Mouse (Mus musculus) liver, postnatal 0 days (tissue): ENCODE results near the gene Borcs7. TPM values are rescaled to one million over a fixed set of nuclear protein-coding genes. Genes with fewer than 3 reads are reported as not detected.
A peak's percentile ranks its signal among the peaks of the same experiment; 100 is the strongest.

ENCODE experiments used
- ATAC-seq: fragments of 200-750 bp; cut with Nextera tagmentation; 2 replicates; pipeline ENCODE4 v1.8.0; 2017; ENCODE audit warnings: mild to moderate bottlenecking, moderate library complexity
- DNase-seq: peaks from one replicate; pipeline ENCODE4 v3.0.0-alpha.2; 2016
- H3K27ac ChIP-seq: fragments of 300-500 bp; sonication (generic); 2 replicates; pipeline ENCODE4 v1.5.1; 2014; ENCODE audit warnings: antibody characterized with exemption, moderate library complexity, mild to moderate bottlenecking, low read depth
- H3K27me3 ChIP-seq: fragments of 300-500 bp; sonication (generic); 2 replicates; pipeline ENCODE4 v1.6.1; 2014; ENCODE audit warnings: low read length, control low read depth, mixed read lengths; ENCODE audit not compliant: insufficient read depth
- H3K36me3 ChIP-seq: fragments of 300-500 bp; sonication (generic); replicated peaks from 2 replicates; pipeline ENCODE4 v1.6.1; 2014; ENCODE audit warnings: mild to moderate bottlenecking, control low read depth, low read length, moderate library complexity, mixed read lengths; ENCODE audit not compliant: insufficient read depth
- H3K4me1 ChIP-seq: fragments of 300-500 bp; sonication (generic); 2 replicates; pipeline ENCODE4 v1.6.1; 2014; ENCODE audit warnings: antibody characterized with exemption, mild to moderate bottlenecking, control low read depth; ENCODE audit not compliant: insufficient read depth
- H3K4me2 ChIP-seq: fragments of 300-500 bp; sonication (generic); 2 replicates; pipeline ENCODE4 v1.6.1; 2014; ENCODE audit warnings: low read depth, mild to moderate bottlenecking, low read length, moderate library complexity, mixed read lengths
- H3K4me3 ChIP-seq: fragments of 300-500 bp; sonication (generic); 2 replicates; pipeline ENCODE4 v1.5.1; 2014; ENCODE audit warnings: low read depth, low read length
- H3K9ac ChIP-seq: fragments of 300-500 bp; sonication (generic); replicated peaks from 2 replicates; pipeline ENCODE4 v1.6.1; 2014; ENCODE audit warnings: mild to moderate bottlenecking, moderate library complexity
- H3K9me3 ChIP-seq: fragments of 300-500 bp; sonication (generic); 2 replicates; pipeline ENCODE4 v1.6.1; 2016; ENCODE audit warnings: mild to moderate bottlenecking, control low read depth, low read length, mixed read lengths
- CTCF ChIP-seq: sonication (generic); IDR thresholded peaks from 2 replicates; pipeline ENCODE4 v1.5.1; 2016; ENCODE audit warnings: antibody characterized with exemption, low read depth
- EP300 ChIP-seq: IDR thresholded peaks from 2 replicates; pipeline ENCODE4 v1.6.1; 2016; ENCODE audit warnings: antibody characterized with exemption, low read depth, mild to moderate bottlenecking
- WGBS: fragments of 180-500 bp; shearing (Covaris S2); extraction: QIAGEN DNeasy Blood & Tissue Kit; methylation state at CpG from one replicate; pipeline ENCODE4 v1.1.7; 2014; ENCODE audit not compliant: insufficient replicate concordance; 5-methylcytosine and 5-hydroxymethylcytosine counted together
- polyA plus RNA-seq: library from polyadenylated mRNA; unstranded; fragments of >200 nt; fragmentation: Nextera tagmentation; extraction: Ambion mirVana; gene quantifications from 2 replicates; pipeline ENCODE4 v1.2.1, GENCODE M21; 2015

The Borcs7 gene
- polyA plus RNA-seq, 1 experiment from 2014 or later, result 7.1 TPM

- no peak overlapping the region for H3K27ac ChIP-seq
- WGBS, result 80% methylated on average over 9 of the region's 9 CpGs
- H3K27me3 ChIP-seq, result no peaks in the 10 kb centered on the region
- no peak for TF ChIP-seq CTCF
- no peak for TF ChIP-seq EP300
- no peaks in the 10 kb centered on the region for H3K36me3 ChIP-seq
- ATAC-seq (no peak), DNase-seq (no peak)
- no peak overlapping the region for H3K4me2 ChIP-seq
- H3K4me1 ChIP-seq, result peaks cover 5% of the 10 kb centered on the region; the same call in 1 of the 2 replicates
- H3K4me3 ChIP-seq, result no peak overlapping the region
- H3K9ac ChIP-seq, result no peak overlapping the region
- no peaks in the 10 kb centered on the region for H3K9me3 ChIP-seq
These were observed 11.4 kb downstream of the Borcs7 start for GRCm38 (mm10) chr19:46701156-46701555.

- Histone ChIP-seq H3K9me3 (no peaks in the 10 kb centered on the region), H3K4me1 (peaks cover 20% of the 10 kb centered on the region; the same call in 1 of the 2 replicates), H3K4me3 (no peak overlapping the region), H3K4me2 (no peak overlapping the region), H3K27me3 (no peaks in the 10 kb centered on the region), H3K9ac (no peak overlapping the region), H3K36me3 (0 out of 2 replicates have a peak, but pooled peaks cover 4% of the 10 kb centered on the region), H3K27ac (no peak overlapping the region; the same call in none of the 2 replicates)
- DNase-seq (no peak), ATAC-seq (no peak)
- TF ChIP-seq EP300, result no peak
- TF ChIP-seq CTCF, result no peak
- 29% methylated on average over 7 of the region's 7 CpGs for WGBS
These were observed 16.2 kb downstream of the Borcs7 start for GRCm38 (mm10) chr19:46705779-46706495.

- Histone ChIP-seq H3K9ac (peak overlapping the region; percentile 52; the same call in 1 of the 2 replicates), H3K4me2 (peak overlapping the region; percentile 77), H3K27ac (peak overlapping the region; percentile 81), H3K9me3 (no peaks in the 10 kb centered on the region), H3K4me1 (peaks cover 20% of the 10 kb centered on the region; the same call in 1 of the 2 replicates), H3K4me3 (peak overlapping the region; percentile 58), H3K27me3 (no peaks in the 10 kb centered on the region), H3K36me3 (0 out of 2 replicates have a peak, but pooled peaks cover 4% of the 10 kb centered on the region)
- DNase-seq (peak; percentile 54), ATAC-seq (peak; percentile 81)
- WGBS, result 49% methylated on average over 9 of the region's 9 CpGs
- no peak for TF ChIP-seq CTCF
- no peak for TF ChIP-seq EP300
These were observed 17.0 kb downstream of the Borcs7 start for GRCm38 (mm10) chr19:46706540-46707295.

GRCm38 (mm10) chr19:46707296-46708151 lies 17.8 kb downstream of the Borcs7 start, which contains the start of gene As3mt:
TSS of gene As3mt (plus strand) at chr19:46707458.
- 8% methylated on average over 30 of the region's 31 CpGs for WGBS
- H3K36me3 ChIP-seq, result 0 out of 2 replicates have a peak, but pooled peaks cover 4% of the 10 kb centered on the region
- ATAC-seq (peak; percentile 89), DNase-seq (peak; percentile 77)
- peak within 1 kb of the TSS; percentile 81 for H3K27ac ChIP-seq
- TF ChIP-seq CTCF (no peak), EP300 (0 out of 2 replicates have a peak, but pooled peaks have one; percentile 20)
- H3K9ac ChIP-seq, result peak within 1 kb of the TSS; percentile 52; the same call in 1 of the 2 replicates
- H3K27me3 ChIP-seq, result no peaks in the 10 kb centered on the region
- peak within 1 kb of the TSS; percentile 77 for H3K4me2 ChIP-seq
- H3K9me3 ChIP-seq, result no peaks in the 10 kb centered on the region
- H3K4me1 ChIP-seq, result peaks cover 20% of the 10 kb centered on the region; the same call in 1 of the 2 replicates
- peak within 1 kb of the TSS; percentile 58 for H3K4me3 ChIP-seq

- H3K4me2 ChIP-seq, result no peak overlapping the region
- DNase-seq (no peak), ATAC-seq (no peak)
- no peak overlapping the region for H3K9ac ChIP-seq
- H3K4me1 ChIP-seq, result peaks cover 18% of the 10 kb centered on the region; the same call in 1 of the 2 replicates
- TF ChIP-seq CTCF (no peak), EP300 (no peak)
- no peaks in the 10 kb centered on the region for H3K9me3 ChIP-seq
- H3K27me3 ChIP-seq, result no peaks in the 10 kb centered on the region
- 73% methylated on average over 4 of the region's 4 CpGs for WGBS
- no peak overlapping the region for H3K4me3 ChIP-seq
- H3K36me3 ChIP-seq, result 0 out of 2 replicates have a peak, but pooled peaks cover 4% of the 10 kb centered on the region
- H3K27ac ChIP-seq, result no peak overlapping the region
These were observed 20.9 kb downstream of the Borcs7 start for GRCm38 (mm10) chr19:46710614-46711013.
